Mouse (Mus musculus) neural tube, embryonic 11.5 days (tissue): ENCODE measurements around the gene Rpgrip1l. TPM values are rescaled to one million over a fixed set of nuclear protein-coding genes. Genes with fewer than 3 reads are reported as not detected.

Experiments used
- ATAC-seq: fragments of 200-750 bp; cut with Nextera tagmentation; 2 replicates; pipeline ENCODE4 v1.8.0; 2017; ENCODE audit warnings: moderate number of reproducible peaks, mild to moderate bottlenecking, moderate TSS enrichment, moderate library complexity; ENCODE audit not compliant: insufficient read depth, low FRiP score, low TSS enrichment
- DNase-seq: peaks from one replicate; pipeline ENCODE4 v3.0.0-alpha.2; 2015; ENCODE audit warnings: low spot score
- H3K27ac ChIP-seq: fragments of 300-500 bp; sonication (generic); 2 replicates; pipeline ENCODE4 v1.5.1; 2014; ENCODE audit warnings: low read depth, mild to moderate bottlenecking, low read length
- H3K27me3 ChIP-seq: fragments of 300-500 bp; sonication (generic); 2 replicates; pipeline ENCODE4 v1.6.1; 2014; ENCODE audit warnings: mild to moderate bottlenecking, low read length, mixed read lengths; ENCODE audit not compliant: control insufficient read depth, insufficient read depth
- H3K36me3 ChIP-seq: fragments of 300-500 bp; sonication (generic); 2 replicates; pipeline ENCODE4 v1.6.1; 2014; ENCODE audit warnings: mild to moderate bottlenecking, low read length, moderate library complexity, mixed read lengths; ENCODE audit not compliant: control insufficient read depth, insufficient read depth
- H3K4me1 ChIP-seq: fragments of 300-500 bp; sonication (generic); 2 replicates; pipeline ENCODE4 v1.6.1; 2014; ENCODE audit warnings: low read length, mixed read lengths; ENCODE audit not compliant: control insufficient read depth, insufficient read depth
- H3K4me2 ChIP-seq: fragments of 300-500 bp; sonication (generic); 2 replicates; pipeline ENCODE4 v1.6.1; 2014; ENCODE audit warnings: low read depth, mild to moderate bottlenecking, moderate library complexity
- H3K4me3 ChIP-seq: fragments of 300-500 bp; sonication (generic); 2 replicates; pipeline ENCODE4 v1.5.1; 2014; ENCODE audit warnings: low read depth, low read length
- H3K9ac ChIP-seq: fragments of 300-500 bp; sonication (generic); 2 replicates; pipeline ENCODE4 v1.6.1; 2014; ENCODE audit warnings: mild to moderate bottlenecking, low read length
- H3K9me3 ChIP-seq: fragments of 300-500 bp; sonication (generic); 2 replicates; pipeline ENCODE4 v1.6.1; 2016; ENCODE audit warnings: low read length; ENCODE audit not compliant: control insufficient read depth
- WGBS: fragments of 180-500 bp; shearing (Covaris S2); extraction: QIAGEN DNeasy Blood & Tissue Kit; methylation state at CpG from one replicate; pipeline ENCODE4 v1.1.7; 2014; 5-methylcytosine and 5-hydroxymethylcytosine counted together
- polyA plus RNA-seq: library from polyadenylated mRNA; unstranded; fragments of >200 nt; fragmentation: Nextera tagmentation; extraction: Ambion mirVana; gene quantifications from 2 replicates; pipeline ENCODE4 v1.2.1, GENCODE M21; 2014

Rpgrip1l gene
- polyA plus RNA-seq, 1 experiment from 2014 or later = 13.6 TPM

- H3K4me2 ChIP-seq = no peak overlapping the region
- H3K9ac ChIP-seq = no peak overlapping the region
- no peaks in the 10 kb centered on the region for H3K9me3 ChIP-seq
- H3K27me3 ChIP-seq = no peaks in the 10 kb centered on the region
- no peak for DNase-seq
- no peak overlapping the region for H3K27ac ChIP-seq
- no peaks in the 10 kb centered on the region for H3K4me1 ChIP-seq
- H3K4me3 ChIP-seq = no peak overlapping the region
- WGBS = 93% methylated on average over 2 of the region's 2 CpGs
- no peaks in the 10 kb centered on the region for H3K36me3 ChIP-seq
- no peak for ATAC-seq
Measured at GRCm38 (mm10) chr8:91298672-91299071, 14.4 kb downstream of the Rpgrip1l start.

DNA sequence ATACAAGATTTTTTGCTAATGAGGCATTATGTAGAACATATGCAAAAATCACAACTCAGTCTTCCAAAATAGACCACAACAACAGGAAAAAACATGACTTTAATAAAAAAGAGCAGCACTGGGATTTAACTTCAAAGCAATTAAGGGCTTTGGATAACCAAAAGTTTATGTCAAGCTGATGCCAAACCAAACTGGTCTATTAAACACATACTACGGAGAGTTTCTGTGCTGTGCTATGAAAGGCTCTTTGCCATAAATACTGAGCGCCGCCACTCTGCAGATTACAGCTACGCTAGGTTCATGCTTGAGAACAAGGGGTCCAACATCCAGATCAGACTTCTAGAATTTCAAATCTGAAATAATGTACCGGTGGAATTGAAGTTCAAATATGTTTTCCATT is 17.3 kb downstream of the Rpgrip1l start:
- 87% methylated on average over 5 of the region's 5 CpGs for WGBS
- no peaks in the 10 kb centered on the region for H3K4me1 ChIP-seq
- H3K4me2 ChIP-seq = no peak overlapping the region
- H3K4me3 ChIP-seq = no peak overlapping the region
- no peak for ATAC-seq
- no peak overlapping the region for H3K9ac ChIP-seq
- DNase-seq = no peak
- H3K27me3 ChIP-seq = no peaks in the 10 kb centered on the region
- H3K9me3 ChIP-seq = no peaks in the 10 kb centered on the region
- no peak overlapping the region for H3K27ac ChIP-seq
- H3K36me3 ChIP-seq = no peaks in the 10 kb centered on the region

- no peak overlapping the region for H3K27ac ChIP-seq
- no peak for ATAC-seq
- 75% methylated on average over 4 of the region's 4 CpGs for WGBS
Measured at GRCm38 (mm10) chr8:91290576-91290975, 22.5 kb downstream of the Rpgrip1l start.

DNA sequence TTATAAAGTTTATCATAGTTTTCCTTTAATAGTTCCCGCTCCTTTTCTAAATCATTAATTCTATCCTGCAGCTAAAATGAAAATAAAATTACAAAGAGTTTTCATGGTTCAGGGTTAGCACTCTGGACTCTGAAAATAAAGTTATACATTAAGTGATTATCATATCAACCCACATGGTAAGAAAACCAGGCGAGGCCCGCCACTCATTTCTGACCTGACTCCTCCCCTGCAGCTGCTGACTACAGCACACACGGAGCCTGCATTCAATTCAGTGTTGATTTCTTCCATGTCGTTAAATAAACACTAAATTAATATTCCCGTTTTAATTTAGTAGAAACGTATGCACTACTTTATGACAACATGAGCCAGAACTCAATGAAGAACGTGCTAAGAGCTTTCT is 26.8 kb downstream of the Rpgrip1l start:
- H3K4me3 ChIP-seq = no peak overlapping the region
- H3K36me3 ChIP-seq = no peaks in the 10 kb centered on the region
- H3K4me1 ChIP-seq = no peaks in the 10 kb centered on the region
- DNase-seq = no peak
- no peak overlapping the region for H3K9ac ChIP-seq
- no peak for ATAC-seq
- H3K9me3 ChIP-seq = no peaks in the 10 kb centered on the region
- no peaks in the 10 kb centered on the region for H3K27me3 ChIP-seq
- whole genome bisulfite sequencing = 86% methylated on average over 8 of the region's 8 CpGs
- H3K4me2 ChIP-seq = no peak overlapping the region
- H3K27ac ChIP-seq = no peak overlapping the region

More at GRCm38 (mm10) chr8:91290576-91290975, 22.5 kb downstream of the Rpgrip1l start:
- H3K9me3 ChIP-seq = no peaks in the 10 kb centered on the region
- no peak overlapping the region for H3K9ac ChIP-seq
- no peak for DNase-seq
- H3K4me1 ChIP-seq = no peaks in the 10 kb centered on the region
- no peak overlapping the region for H3K4me3 ChIP-seq
- no peak overlapping the region for H3K4me2 ChIP-seq
- H3K27me3 ChIP-seq = no peaks in the 10 kb centered on the region
- H3K36me3 ChIP-seq = no peaks in the 10 kb centered on the region

DNA sequence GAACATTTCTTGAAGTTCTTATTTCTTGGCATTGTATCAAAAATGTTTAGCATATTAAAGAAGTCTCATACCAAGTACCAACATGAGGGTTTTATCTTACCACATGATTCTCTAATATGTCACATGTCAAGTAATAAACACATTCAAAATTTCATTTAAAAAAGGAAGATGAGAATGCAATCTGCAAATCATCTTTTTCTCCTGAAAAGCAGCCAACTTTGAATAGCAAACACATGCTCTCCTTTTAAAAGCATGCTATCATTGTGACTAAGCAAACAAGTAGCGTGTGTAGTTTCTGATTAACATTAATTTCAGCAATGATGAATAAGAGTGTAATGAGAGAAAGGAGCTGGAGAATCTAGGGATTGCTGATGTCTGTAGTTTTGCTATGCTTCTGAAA is 29.2 kb downstream of the Rpgrip1l start:
- Histone ChIP-seq H3K4me2 (no peak overlapping the region), H3K27ac (no peak overlapping the region), H3K36me3 (no peaks in the 10 kb centered on the region), H3K4me1 (no peaks in the 10 kb centered on the region), H3K4me3 (no peak overlapping the region), H3K9ac (no peak overlapping the region), H3K27me3 (no peaks in the 10 kb centered on the region), H3K9me3 (no peaks in the 10 kb centered on the region)
- DNase-seq (no peak), ATAC-seq (no peak)
- WGBS = 98% methylated on average over 1 of the region's 1 CpGs

- Histone ChIP-seq H3K4me3 (no peak overlapping the region), H3K4me1 (no peaks in the 10 kb centered on the region), H3K9ac (no peak overlapping the region), H3K4me2 (no peak overlapping the region), H3K36me3 (no peaks in the 10 kb centered on the region), H3K27me3 (no peaks in the 10 kb centered on the region), H3K9me3 (no peaks in the 10 kb centered on the region), H3K27ac (no peak overlapping the region)
- 82% methylated on average over 5 of the region's 5 CpGs for WGBS
- no peak for DNase-seq
- no peak for ATAC-seq
Measured at GRCm38 (mm10) chr8:91282655-91283054, 30.4 kb downstream of the Rpgrip1l start.

DNA sequence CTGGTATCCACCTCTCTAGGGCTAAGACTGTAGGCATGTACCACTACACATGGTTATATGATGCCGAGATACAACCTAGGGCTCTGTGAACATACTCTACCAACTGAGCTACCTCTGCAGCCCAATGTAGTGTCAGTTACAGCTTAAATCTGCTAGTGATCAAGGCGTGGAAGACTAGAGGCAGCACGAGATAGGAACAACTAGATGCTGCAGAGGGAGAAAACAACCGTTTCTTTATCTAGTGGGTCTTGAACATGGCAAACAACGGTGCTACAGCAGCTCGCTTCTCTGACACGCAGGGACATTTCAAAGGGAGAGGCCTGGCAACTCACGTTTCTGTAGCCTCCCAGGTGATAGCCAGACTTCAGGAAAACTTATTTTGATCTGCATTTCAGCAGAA is 31.5 kb downstream of the Rpgrip1l start:
- no peaks in the 10 kb centered on the region for H3K9me3 ChIP-seq
- H3K27me3 ChIP-seq = no peaks in the 10 kb centered on the region
- no peaks in the 10 kb centered on the region for H3K4me1 ChIP-seq
- no peak for ATAC-seq
- no peak for DNase-seq
- 87% methylated on average over 8 of the region's 8 CpGs for WGBS
- no peak overlapping the region for H3K9ac ChIP-seq
- no peak overlapping the region for H3K4me3 ChIP-seq
- H3K4me2 ChIP-seq = no peak overlapping the region
- no peaks in the 10 kb centered on the region for H3K36me3 ChIP-seq
- no peak overlapping the region for H3K27ac ChIP-seq

- Histone ChIP-seq H3K9me3 (no peaks in the 10 kb centered on the region), H3K9ac (no peak overlapping the region), H3K27ac (no peak overlapping the region), H3K4me2 (no peak overlapping the region), H3K4me3 (no peak overlapping the region), H3K27me3 (no peaks in the 10 kb centered on the region), H3K4me1 (no peaks in the 10 kb centered on the region), H3K36me3 (no peaks in the 10 kb centered on the region)
- 87% methylated on average over 11 of the region's 11 CpGs for WGBS
- DNase-seq = no peak
- no peak for ATAC-seq
Measured at GRCm38 (mm10) chr8:91280467-91281212, 32.4 kb downstream of the Rpgrip1l start.

DNA sequence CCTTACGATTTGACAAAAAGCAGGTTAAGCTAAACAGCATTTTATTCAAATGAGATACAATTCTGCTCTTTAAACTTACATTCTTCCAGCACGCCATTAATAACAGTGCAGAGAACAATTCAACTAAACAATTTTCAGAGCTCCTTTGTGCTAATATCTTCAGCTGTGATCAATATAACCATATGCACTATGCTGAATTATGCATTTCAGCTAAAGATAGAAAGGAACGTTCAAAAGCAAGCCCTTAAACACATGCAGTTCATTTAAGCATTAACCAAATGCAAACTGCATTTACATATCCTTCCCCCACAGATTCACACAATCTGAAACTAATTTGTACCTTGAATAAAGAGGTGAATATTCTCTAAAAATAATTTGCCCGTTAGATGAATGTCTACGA is 35.0 kb downstream of the Rpgrip1l start:
- Histone ChIP-seq H3K36me3 (no peaks in the 10 kb centered on the region), H3K9ac (no peak overlapping the region), H3K4me1 (no peaks in the 10 kb centered on the region), H3K4me2 (no peak overlapping the region), H3K27me3 (no peaks in the 10 kb centered on the region), H3K4me3 (no peak overlapping the region), H3K27ac (no peak overlapping the region), H3K9me3 (no peaks in the 10 kb centered on the region)
- WGBS = 86% methylated on average over 5 of the region's 5 CpGs
- DNase-seq (no peak), ATAC-seq (no peak)
